Mouse (Mus musculus) cerebellum, adult (tissue): ENCODE results near the gene Kifap3.

Experiments used
- ATAC-seq: cut with Nextera tagmentation; 2 replicates; pipeline ENCODE4 v1.9.2; 2017; ENCODE audit warnings: mild to moderate bottlenecking, moderate library complexity, mixed read lengths; ENCODE audit not compliant: insufficient number of reproducible peaks, low FRiP score, low TSS enrichment

Gene Kifap3

GRCm38 (mm10) chr1:163893294-163893693 is 113.9 kb downstream of the Kifap3 start:
- no peak for ATAC-seq

GRCm38 (mm10) chr1:163893774-163894527 is 114.6 kb downstream of the Kifap3 start:
- ATAC-seq: no peak

GRCm38 (mm10) chr1:163898291-163898764 is 118.9 kb downstream of the Kifap3 start:
- no peak for ATAC-seq

- no peak for ATAC-seq
These were observed 120.2 kb downstream of the Kifap3 start for GRCm38 (mm10) chr1:163899575-163899974.

- no peak for ATAC-seq
These were observed 120.8 kb downstream of the Kifap3 start for GRCm38 (mm10) chr1:163900168-163900567.

- ATAC-seq: no peak
These were observed 124.0 kb downstream of the Kifap3 start for GRCm38 (mm10) chr1:163903411-163903810.

GRCm38 (mm10) chr1:163907007-163907811 is 127.8 kb downstream of the Kifap3 start:
- no peak for ATAC-seq

GRCm38 (mm10) chr1:163908389-163908788 is 129.0 kb downstream of the Kifap3 start:
- no peak for ATAC-seq

- no peak for ATAC-seq
These were observed 131.0 kb downstream of the Kifap3 start for GRCm38 (mm10) chr1:163910343-163910742.

- ATAC-seq: no peak
These were observed 131.4 kb downstream of the Kifap3 start for GRCm38 (mm10) chr1:163910785-163911184.

- no peak for ATAC-seq
These were observed 132.6 kb downstream of the Kifap3 start for GRCm38 (mm10) chr1:163911981-163912380.

GRCm38 (mm10) chr1:163917349-163918160 is 138.2 kb downstream of the Kifap3 start:
- no peak for ATAC-seq

- ATAC-seq: no peak
These were observed 144.7 kb downstream of the Kifap3 start for GRCm38 (mm10) chr1:163924093-163924492.

GRCm38 (mm10) chr1:163928846-163929245 is 149.5 kb downstream of the Kifap3 start, which contains the start of gene Scyl3:
Scyl3 (plus strand) TSS chr1:163929100.
- ATAC-seq: no peak

- ATAC-seq: peak; percentile 92
These were observed 150.5 kb downstream of the Kifap3 start for GRCm38 (mm10) chr1:163929636-163930457.

GRCm38 (mm10) chr1:163930458-163930794 is 151.0 kb downstream of the Kifap3 start:
- no peak for ATAC-seq

- no peak for ATAC-seq
These were observed 152.4 kb downstream of the Kifap3 start for GRCm38 (mm10) chr1:163931801-163932200.

GRCm38 (mm10) chr1:163934591-163934990 is 155.2 kb downstream of the Kifap3 start:
- ATAC-seq: no peak

- ATAC-seq: no peak
These were observed 162.7 kb downstream of the Kifap3 start for GRCm38 (mm10) chr1:163942056-163942455.

- ATAC-seq: no peak
These were observed 174.0 kb downstream of the Kifap3 start for GRCm38 (mm10) chr1:163953396-163953795.
